Mouse (Mus musculus): ENCODE measurements at regions not wholly inside any gene's neighbourhood (a gene's known extent, or its start where the extent isn't known, plus 50 kb on each side); places are given as distances from the start of the nearest gene placed in this dataset.

- DNase-seq (ENCODE audit: low spot score) = no peak
These were observed 818.7 kb downstream of the Tlr4 start for GRCm38 (mm10) chr4:67646090-67646489.

- no peak for DNase-seq (ENCODE audit: low spot score)
These were observed 834.7 kb downstream of the Tlr4 start for GRCm38 (mm10) chr4:67662122-67662521.

- DNase-seq (ENCODE audit: low spot score) = no peak
These were observed 846.6 kb downstream of the Tlr4 start for GRCm38 (mm10) chr4:67673961-67674360.

GRCm38 (mm10) chr4:67677589-67677988 is 850.2 kb downstream of the Tlr4 start:
- no peak for DNase-seq (ENCODE audit: low spot score)

- no peak for DNase-seq (ENCODE audit: low spot score)
These were observed 871.1 kb downstream of the Tlr4 start for GRCm38 (mm10) chr4:67698438-67698837.
